Mouse (Mus musculus): Measurements from ENCODE around the gene Cyp2w1.

GRCm38 (mm10) chr5:139378271-139378556, 25.8 kb downstream of the Cyp2w1 start:
- TF ChIP-seq CTCF (IDR thresholded peaks at IDR 0.05; ENCODE audit: extremely low read depth, insufficient read depth, low read length), result no peak
- TF ChIP-seq POLR2A (IDR thresholded peaks at IDR 0.05; ENCODE audit: extremely low read depth, insufficient read depth, low read length), result no peak

All from cortical plate, adult 2 months (tissue).